Mouse (Mus musculus) kidney, adult 2 months (tissue): Measurements from ENCODE around the gene Ankrd6.

Experiments used
- CTCF ChIP-seq: fragments of 200-500 bp; conservative IDR thresholded peaks from 2 replicates; pipeline ENCODE4 v1.5.1; 2011; ENCODE audit warnings: low read depth, mild to moderate bottlenecking, control low read depth, low read length, moderate library complexity, mixed read lengths; ENCODE audit not compliant: insufficient read depth, insufficient read length
- POLR2A ChIP-seq: fragments of 200-500 bp; IDR thresholded peaks from one replicate; pipeline ENCODE4 v1.6.1; 2011; ENCODE audit warnings: low read depth, low read length, control low read depth

DNA sequence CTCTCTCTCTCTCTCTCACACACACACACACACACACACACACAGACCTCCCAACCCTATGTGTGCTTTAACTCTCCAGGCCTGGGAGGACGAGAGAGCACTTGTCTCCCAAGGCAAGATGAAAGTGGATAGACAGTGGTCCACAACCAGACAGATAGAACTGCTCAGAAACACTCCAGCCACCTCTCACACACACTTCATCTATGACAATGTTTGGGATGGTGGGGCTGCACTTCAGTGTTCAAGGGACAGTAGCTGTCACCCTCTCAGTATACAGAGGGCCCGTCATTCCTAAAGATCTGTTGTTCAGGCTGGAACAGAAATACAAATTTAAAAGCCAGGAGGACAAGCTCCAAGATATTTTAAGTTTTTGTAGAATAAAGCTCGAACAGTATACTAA, 43.0 kb downstream of the Ankrd6 start:
- TF ChIP-seq CTCF (no peak), POLR2A (no peak)
